Mouse (Mus musculus) adrenal gland, postnatal 0 days (tissue): ENCODE measurements around the gene Gm17093. TPM values are rescaled to one million over a fixed set of nuclear protein-coding genes. Genes with fewer than 3 reads are reported as not detected.

Experiments used
- polyA plus RNA-seq: library from polyadenylated mRNA; unstranded; fragments of >200 nt; fragmentation: Nextera tagmentation; extraction: Ambion mirVana; gene quantifications from 2 replicates; pipeline ENCODE4 v1.2.1, GENCODE M21; 2015

The Gm17093 gene
- polyA plus RNA-seq, result not detected in 2 replicates

DNA sequence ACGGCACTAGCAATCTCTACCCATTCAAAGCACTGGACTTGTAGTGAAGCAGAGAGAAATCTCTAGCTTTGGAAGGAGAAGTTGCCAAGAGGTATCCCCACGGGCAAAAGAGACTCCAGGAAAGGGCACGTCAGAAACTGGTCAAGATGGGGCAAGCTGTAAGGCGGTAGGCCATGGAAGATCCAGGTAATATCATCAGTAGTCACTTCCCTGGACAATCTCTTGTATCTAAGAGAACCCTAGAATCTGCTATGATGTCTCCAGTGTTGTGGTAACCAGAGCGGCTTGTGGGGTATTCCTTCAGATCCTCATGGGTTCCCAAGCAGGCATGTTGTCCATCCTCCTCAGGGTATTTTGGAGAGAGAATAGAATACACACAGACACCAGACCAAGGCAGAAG, at the start of gene Gm17093:
Gene Gm17093, plus strand, starts transcription at position 301 of the 400 bp plus-strand sequence.

DNA sequence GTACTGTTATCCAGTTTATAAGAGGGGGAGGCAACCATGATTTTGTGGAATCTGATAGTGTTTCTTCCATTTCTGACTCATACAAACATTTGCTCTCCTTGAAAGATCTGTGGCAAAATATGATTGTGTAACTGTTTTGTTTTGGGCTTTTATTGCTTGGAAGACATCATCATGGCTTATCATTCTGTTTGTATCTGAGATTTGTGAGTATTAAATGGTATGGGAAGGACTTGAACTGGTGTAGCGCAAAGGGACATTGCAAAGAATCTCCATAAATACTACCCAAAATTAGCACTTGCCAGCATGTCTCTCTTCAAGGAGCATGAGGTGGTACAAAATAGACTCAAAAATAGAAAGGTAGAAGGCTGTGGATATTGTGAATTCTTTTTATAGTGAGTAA, 25.9 kb upstream of the Gm17093 start, which contains the start of gene BC061237:
Gene BC061237, plus strand, starts transcription at position 301 of the 400 bp plus-strand sequence.

Other genes starting within 250 kb of the Gm17093 start
- gene Gm8220, start 232.7 kb upstream of the Gm17093 start, polyA plus RNA-seq, result not detected in 2 replicates
- not detected in 2 replicates for gene Gm5930, start 179.7 kb upstream of the Gm17093 start, polyA plus RNA-seq
- gene Gm8229, start 152.9 kb upstream of the Gm17093 start, polyA plus RNA-seq, result not detected in 2 replicates
- gene Gm3371, start 107.6 kb upstream of the Gm17093 start, polyA plus RNA-seq, result not detected in 2 replicates
- gene Gm8232, start 84.6 kb upstream of the Gm17093 start, polyA plus RNA-seq, result not detected in 2 replicates
- not detected in 2 replicates for gene BC061237, start 25.8 kb upstream of the Gm17093 start, polyA plus RNA-seq
- not detected in 2 replicates for gene Gm8247, start 64.9 kb downstream of the Gm17093 start, polyA plus RNA-seq
- not detected in 2 replicates for gene Gm5624, start 109.7 kb downstream of the Gm17093 start, polyA plus RNA-seq
- not detected in 2 replicates for gene Gm8257, start 188.2 kb downstream of the Gm17093 start, polyA plus RNA-seq
- gene Gm8267, start 232.1 kb downstream of the Gm17093 start, polyA plus RNA-seq, result not detected in 2 replicates